Mouse (Mus musculus) stomach, embryonic 14.5 days (tissue): ENCODE measurements around the gene Asxl1. TPM values are rescaled to one million over a fixed set of nuclear protein-coding genes. Genes with fewer than 3 reads are reported as not detected.
A peak's percentile ranks its signal among the peaks of the same experiment; 100 is the strongest.

Experiments
- ATAC-seq: fragments of 200-750 bp; cut with Nextera tagmentation; 2 replicates; pipeline ENCODE4 v1.8.0; 2017; ENCODE audit warnings: low read depth, moderate TSS enrichment; ENCODE audit not compliant: insufficient number of reproducible peaks, insufficient read depth, low FRiP score
- H3K27ac ChIP-seq: fragments of 300-500 bp; sonication (generic); 2 replicates; pipeline ENCODE4 v1.5.1; 2014; ENCODE audit warnings: mild to moderate bottlenecking, low read length, moderate library complexity, mixed read lengths
- H3K27me3 ChIP-seq: fragments of 300-500 bp; sonication (generic); 2 replicates; pipeline ENCODE4 v1.6.1; 2014; ENCODE audit warnings: low read length, control low read depth, mixed read lengths; ENCODE audit not compliant: control insufficient read depth, insufficient read depth
- H3K36me3 ChIP-seq: fragments of 300-500 bp; sonication (generic); 2 replicates; pipeline ENCODE4 v1.6.1; 2014; ENCODE audit warnings: mild to moderate bottlenecking, control low read depth, low read length, moderate library complexity, mixed read lengths; ENCODE audit not compliant: control insufficient read depth, insufficient read depth
- H3K4me1 ChIP-seq: fragments of 300-500 bp; sonication (generic); 2 replicates; pipeline ENCODE4 v1.6.1; 2014; ENCODE audit warnings: low read length, control low read depth, mixed read lengths; ENCODE audit not compliant: control insufficient read depth, insufficient read depth
- H3K4me2 ChIP-seq: fragments of 300-500 bp; sonication (generic); replicated peaks from 2 replicates; pipeline ENCODE4 v1.6.1; 2014; ENCODE audit warnings: low read depth, low read length, control low read depth
- H3K4me3 ChIP-seq: fragments of 300-500 bp; sonication (generic); 2 replicates; pipeline ENCODE4 v1.5.1; 2014; ENCODE audit warnings: low read depth, low read length, control low read depth
- H3K9ac ChIP-seq: fragments of 300-500 bp; sonication (generic); replicated peaks from 2 replicates; pipeline ENCODE4 v1.6.1; 2014; ENCODE audit warnings: low read depth, mild to moderate bottlenecking, control low read depth, low read length, moderate library complexity, mixed read lengths
- H3K9me3 ChIP-seq: fragments of 300-500 bp; sonication (generic); 2 replicates; pipeline ENCODE4 v1.6.1; 2016; ENCODE audit warnings: low read depth, low read length, control low read depth; ENCODE audit not compliant: control insufficient read depth
- WGBS: fragments of 180-500 bp; shearing (Covaris S2); extraction: QIAGEN DNeasy Blood & Tissue Kit; methylation state at CpG from one replicate; pipeline ENCODE4 v1.1.7; 2014; 5-methylcytosine and 5-hydroxymethylcytosine counted together
- polyA plus RNA-seq: library from polyadenylated mRNA; unstranded; fragments of >200 nt; fragmentation: Nextera tagmentation; extraction: Ambion mirVana; gene quantifications from 2 replicates; pipeline ENCODE4 v1.2.1, GENCODE M21; 2014

The Asxl1 gene
- polyA plus RNA-seq, 1 experiment from 2014 or later: 16.3 TPM

DNA sequence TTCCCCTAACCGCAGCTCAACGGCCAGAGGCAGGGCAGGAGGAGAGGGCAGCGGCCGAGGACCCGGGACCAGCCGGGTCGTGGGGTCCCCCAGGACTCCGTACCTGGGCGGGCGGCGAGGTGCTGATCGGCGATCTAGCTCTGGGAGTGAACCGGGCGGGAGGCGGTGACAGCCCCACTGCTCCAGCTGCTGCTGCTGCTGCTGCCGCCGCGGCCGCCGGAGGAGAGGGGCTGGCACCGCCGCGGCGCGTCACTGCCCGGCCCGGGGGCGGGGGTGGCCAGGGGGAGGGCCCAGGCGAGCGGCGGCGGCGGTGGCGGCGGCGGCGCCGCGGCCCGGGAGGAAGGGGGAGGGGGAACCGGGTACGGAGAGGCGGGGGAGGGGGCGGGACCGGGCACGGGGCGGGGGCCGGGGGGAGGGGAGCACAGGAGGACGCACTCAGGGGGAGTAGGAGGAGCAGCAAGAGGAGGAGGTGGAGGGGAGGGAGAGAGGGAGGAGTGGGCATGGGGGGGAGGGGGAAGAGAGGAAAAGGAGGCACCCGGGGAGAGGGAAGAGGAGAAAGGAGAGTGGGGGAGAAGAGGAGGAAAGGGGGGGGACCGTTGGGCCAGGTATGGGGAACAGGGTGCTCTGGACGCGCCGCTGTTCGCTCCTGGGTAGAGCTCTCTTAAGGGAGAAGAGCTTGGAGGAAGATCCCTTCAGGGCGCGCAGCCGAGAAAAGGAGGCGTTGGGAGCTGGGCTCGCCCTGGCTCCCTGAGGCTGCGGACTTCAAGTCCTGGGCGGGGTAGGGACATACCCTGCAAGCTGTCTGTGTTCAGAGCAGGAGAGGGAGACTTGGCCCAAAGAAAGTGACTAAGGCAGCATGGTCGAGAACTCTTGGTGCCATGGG, 98.9 kb downstream of the Asxl1 start:
- Histone ChIP-seq H3K4me2 (peak overlapping the region; percentile 97), H3K27me3 (no peaks in the 10 kb centered on the region), H3K27ac (peak overlapping the region; percentile 98), H3K9me3 (no peaks in the 10 kb centered on the region), H3K9ac (peak overlapping the region; percentile 81), H3K36me3 (no peaks in the 10 kb centered on the region), H3K4me1 (peaks cover 39% of the 10 kb centered on the region), H3K4me3 (peak overlapping the region; percentile 66)
- WGBS: under 1% methylated on average over 45 of the region's 64 CpGs
- ATAC-seq: peak; percentile 64

DNA sequence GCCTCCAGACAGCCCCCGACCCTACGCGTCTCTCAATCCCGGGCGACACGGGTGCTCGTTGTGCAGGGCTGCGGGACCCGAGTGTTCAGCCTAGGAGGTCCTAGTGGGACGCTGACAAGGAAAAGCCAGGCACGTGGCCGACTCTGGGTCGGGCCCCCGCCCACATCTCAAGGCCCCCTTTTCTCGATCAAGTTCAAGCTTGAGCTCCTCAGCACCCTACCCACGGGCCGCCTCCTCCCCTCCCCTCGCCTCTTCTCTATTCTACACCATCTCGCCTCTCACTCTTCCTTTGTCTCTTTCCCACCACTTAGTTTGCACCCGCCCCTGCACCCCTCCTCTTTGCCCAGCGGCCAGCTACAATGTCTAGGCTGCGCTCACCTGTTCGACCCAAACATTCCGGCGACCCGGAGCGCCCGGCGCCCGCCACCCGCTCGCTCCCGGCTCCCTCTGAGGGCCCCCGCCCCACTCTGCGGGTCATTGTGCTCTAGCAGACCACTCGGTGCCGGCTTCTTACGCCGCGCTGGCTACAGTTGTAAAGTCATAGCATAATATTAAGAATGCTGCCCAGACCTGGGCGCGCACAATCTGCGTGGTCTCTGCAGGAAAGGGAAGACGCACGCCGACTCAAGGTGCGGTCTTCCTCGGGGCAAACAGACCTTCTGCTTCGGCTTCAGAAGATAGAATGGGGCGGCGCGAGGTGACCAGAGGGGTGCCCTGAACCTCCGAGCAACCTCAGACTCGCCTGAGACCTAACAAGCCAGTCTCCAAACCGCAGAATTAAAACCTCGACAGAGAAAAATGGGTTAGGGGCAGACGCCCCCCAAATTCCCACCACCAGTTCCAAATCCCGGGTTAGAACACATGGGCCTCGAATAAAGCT, 99.7 kb downstream of the Asxl1 start:
- H3K27me3 ChIP-seq: no peaks in the 10 kb centered on the region
- ATAC-seq: peak; percentile 59
- H3K4me2 ChIP-seq: peak overlapping the region; percentile 97
- no peaks in the 10 kb centered on the region for H3K36me3 ChIP-seq
- H3K9ac ChIP-seq: peak overlapping the region; percentile 62
- H3K4me3 ChIP-seq: peak overlapping the region; percentile 66
- under 1% methylated on average over 59 of the region's 59 CpGs for WGBS
- H3K27ac ChIP-seq: peak overlapping the region; percentile 98
- H3K9me3 ChIP-seq: no peaks in the 10 kb centered on the region
- peaks cover 34% of the 10 kb centered on the region for H3K4me1 ChIP-seq

DNA sequence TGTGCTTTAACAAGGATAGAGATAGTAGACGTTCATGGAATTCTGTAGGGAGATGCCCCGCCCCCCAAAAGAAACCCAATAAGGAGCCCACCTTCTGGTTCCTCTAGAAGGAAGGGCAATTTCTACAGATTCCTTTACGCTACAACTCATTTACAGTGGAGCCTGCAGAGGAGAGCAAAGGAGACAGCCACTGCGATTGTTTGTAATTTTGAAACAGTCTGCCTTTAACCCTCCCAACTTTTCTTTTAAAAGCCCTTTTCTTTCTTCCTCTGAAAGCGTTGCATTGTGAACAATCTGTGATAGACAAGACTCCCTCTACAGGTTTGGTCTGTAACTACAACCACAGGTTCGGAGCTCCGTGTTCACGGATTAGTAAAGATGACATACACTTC, 100.4 kb downstream of the Asxl1 start:
- peak overlapping the region; percentile 97 for H3K4me2 ChIP-seq
- H3K27me3 ChIP-seq: no peaks in the 10 kb centered on the region
- no peak for ATAC-seq
- no peaks in the 10 kb centered on the region for H3K9me3 ChIP-seq
- peak overlapping the region; percentile 66 for H3K4me3 ChIP-seq
- WGBS: under 1% methylated on average over 8 of the region's 8 CpGs
- H3K36me3 ChIP-seq: no peaks in the 10 kb centered on the region
- peak overlapping the region; percentile 62 for H3K9ac ChIP-seq
- H3K4me1 ChIP-seq: peaks cover 28% of the 10 kb centered on the region
- peak overlapping the region; percentile 98 for H3K27ac ChIP-seq

DNA sequence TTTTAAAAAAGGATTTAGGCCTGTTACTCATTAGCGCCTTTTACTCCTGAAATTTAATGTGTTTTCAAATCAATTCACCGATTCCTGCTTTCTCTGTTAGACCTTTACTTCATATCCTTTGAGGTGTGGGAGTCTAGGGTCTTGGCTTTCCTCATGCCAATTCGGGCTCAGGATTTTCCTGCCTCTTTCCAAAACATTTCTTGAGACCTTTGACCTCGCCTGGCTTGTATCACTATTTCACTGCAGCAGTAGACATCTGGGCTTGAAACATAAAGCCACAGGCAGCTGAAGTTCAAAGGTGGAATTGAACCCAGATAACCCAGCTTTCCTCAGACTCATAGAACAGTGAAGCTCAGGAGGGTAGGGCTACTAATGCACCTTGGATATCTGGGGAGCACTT, 100.8 kb downstream of the Asxl1 start:
- Histone ChIP-seq H3K27me3 (no peaks in the 10 kb centered on the region), H3K4me1 (peaks cover 23% of the 10 kb centered on the region), H3K9me3 (no peaks in the 10 kb centered on the region), H3K36me3 (no peaks in the 10 kb centered on the region), H3K9ac (no peak overlapping the region), H3K27ac (no peak overlapping the region), H3K4me2 (no peak overlapping the region), H3K4me3 (no peak overlapping the region)
- 16% methylated on average over 4 of the region's 4 CpGs for WGBS
- no peak for ATAC-seq

DNA sequence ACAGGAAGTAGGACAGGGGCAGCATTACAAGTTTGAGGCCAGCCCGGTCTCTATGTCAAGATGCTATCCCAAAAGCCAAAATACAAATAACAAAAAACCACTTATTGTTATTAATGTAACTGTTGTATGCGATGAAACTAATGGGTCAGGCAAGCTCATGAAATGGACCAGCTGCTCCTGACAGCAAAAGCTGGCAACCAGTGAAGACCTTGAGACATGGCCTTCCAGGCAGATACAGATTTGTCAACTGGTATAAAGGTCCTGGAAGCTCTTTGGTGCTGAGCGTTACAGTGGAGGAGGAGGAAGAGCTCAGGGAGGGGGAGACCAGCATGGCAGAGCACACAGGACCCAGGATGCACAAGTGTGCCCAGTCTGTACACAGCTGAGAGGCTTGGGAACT, 102.1 kb downstream of the Asxl1 start:
- WGBS: 57% methylated on average over 3 of the region's 3 CpGs
- no peaks in the 10 kb centered on the region for H3K27me3 ChIP-seq
- no peak overlapping the region for H3K9ac ChIP-seq
- H3K9me3 ChIP-seq: no peaks in the 10 kb centered on the region
- no peak overlapping the region for H3K4me3 ChIP-seq
- no peak overlapping the region for H3K4me2 ChIP-seq
- ATAC-seq: no peak
- H3K4me1 ChIP-seq: peaks cover 11% of the 10 kb centered on the region
- H3K36me3 ChIP-seq: no peaks in the 10 kb centered on the region
- no peak overlapping the region for H3K27ac ChIP-seq

DNA sequence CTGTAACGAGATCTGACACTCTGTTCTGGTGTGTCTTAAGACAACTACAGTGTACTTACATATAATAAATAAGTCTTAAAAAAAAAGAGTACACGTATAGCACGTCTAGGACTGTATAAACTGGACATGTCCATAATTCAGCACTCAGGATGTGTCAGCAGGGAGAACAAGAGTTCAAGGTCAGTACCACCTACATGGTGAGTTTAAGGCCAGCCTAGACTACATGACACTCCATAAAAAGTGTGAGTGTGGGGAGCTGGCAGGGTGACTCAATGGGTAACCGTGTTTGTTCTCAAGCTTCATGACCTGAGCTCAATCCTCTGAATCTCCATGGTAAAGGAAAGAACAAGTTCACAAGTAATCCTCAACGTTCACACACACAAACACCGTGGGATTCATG, 102.9 kb downstream of the Asxl1 start:
- Histone ChIP-seq H3K9ac (no peak overlapping the region), H3K4me1 (peaks cover 3% of the 10 kb centered on the region; the same call in 1 of the 2 replicates), H3K9me3 (no peaks in the 10 kb centered on the region), H3K36me3 (no peaks in the 10 kb centered on the region), H3K4me3 (no peak overlapping the region), H3K4me2 (no peak overlapping the region), H3K27ac (no peak overlapping the region), H3K27me3 (no peaks in the 10 kb centered on the region)
- no peak for ATAC-seq
- whole genome bisulfite sequencing: 79% methylated on average over 6 of the region's 6 CpGs

Other genes starting within 250 kb of the Asxl1 start
- 4.3 and 4.9 TPM in 2 replicates for gene Hck, start 237.4 kb upstream of the Asxl1 start, polyA plus RNA-seq
- gene Tm9sf4, start 184.5 kb upstream of the Asxl1 start, polyA plus RNA-seq: 92.1 and 111 TPM in 2 replicates
- gene Tspyl3, start 120.4 kb upstream of the Asxl1 start, polyA plus RNA-seq: 9.3 and 10.4 TPM in 2 replicates
- 26.6 and 29.0 TPM in 2 replicates for gene Plagl2, start 104.4 kb upstream of the Asxl1 start, polyA plus RNA-seq
- 12.9 and 13.4 TPM in 2 replicates for gene Pofut1, start 104.3 kb upstream of the Asxl1 start, polyA plus RNA-seq
- 5.8 and 6.2 TPM in 2 replicates for gene Kif3b, start 54.4 kb upstream of the Asxl1 start, polyA plus RNA-seq
- gene 4930404H24Rik, start 147.0 kb downstream of the Asxl1 start, polyA plus RNA-seq: not detected in 2 replicates
- gene Nol4l, start 184.1 kb downstream of the Asxl1 start, polyA plus RNA-seq: 14.6 and 17.7 TPM in 2 replicates